In genomic region chr8:57962286-57963110, GRCm38 (mm10) we compare ENCODE assay signal across 9 mouse cellular contexts.
DNase-seq lines count a peak whose midpoint lies in the region; ATAC-seq and TF ChIP-seq lines count a peak whose summit lies in the region.
"Had no signal": no experiment of that assay in that cellular context is flagged by ENCODE, and none has a peak within 500 bp of the region (broad histone marks: within the 10 kb centered on the region; RNA-seq: fewer than 3 reads in every experiment).

No protein-coding gene starts in this region.

- TF ChIP-seq CTCF in gastrocnemius, adult 2 months (IDR thresholded peaks at IDR 0.05) = no peak

- no peaks in the 10 kb centered on the region for H3K9me3 ChIP-seq in limb, embryonic 14.5 days (ENCODE audit: control insufficient read depth, low read length)
- no peaks in the 10 kb centered on the region for H3K9me3 ChIP-seq in limb, embryonic 10.5 days (replicated peaks)
- no peaks in the 10 kb centered on the region for H3K9me3 ChIP-seq in midbrain, embryonic 16.5 days (replicated peaks; ENCODE audit: control insufficient read depth, low read length, poor library complexity, severe bottlenecking)
- H3K9me3 ChIP-seq: limb, embryonic 15.5 days had no signal

- no peaks in the 10 kb centered on the region; the same call in 1 of the 2 replicates for H3K4me1 ChIP-seq in limb, embryonic 14.5 days (ENCODE audit: control insufficient read depth, insufficient read depth, low read length)
- H3K4me1 ChIP-seq in limb, embryonic 10.5 days = peaks cover 21% of the 10 kb centered on the region
- peaks cover 8% of the 10 kb centered on the region for H3K4me1 ChIP-seq in midbrain, embryonic 16.5 days (ENCODE audit: control insufficient read depth, insufficient read depth, low read length)
- H3K4me1 ChIP-seq: limb, embryonic 15.5 days had no signal

- H3K4me3 ChIP-seq in gastrocnemius, adult 2 months = no peak overlapping the region
- no peak overlapping the region for H3K4me3 ChIP-seq in limb, embryonic 14.5 days (replicated peaks; ENCODE audit: low read length)
- H3K4me3 ChIP-seq in limb, embryonic 10.5 days = no peak overlapping the region
- H3K4me3 ChIP-seq in midbrain, embryonic 16.5 days (ENCODE audit: low read depth, low read length) = no peak overlapping the region
- H3K4me3 ChIP-seq: limb, embryonic 15.5 days had no signal

- no peak overlapping the region for H3K4me2 ChIP-seq in limb, embryonic 14.5 days (replicated peaks; ENCODE audit: low read depth, low read length, severe bottlenecking)
- H3K4me2 ChIP-seq in midbrain, embryonic 16.5 days (ENCODE audit: low read length) = no peak overlapping the region
- H3K4me2 ChIP-seq: limb, embryonic 15.5 days had no signal

- DNase-seq in gastrocnemius, adult 2 months = peak; percentile 45
- no peak for DNase-seq in gastrocnemius, adult 18-20 months (ENCODE audit: low spot score)
- DNase-seq in limb, embryonic 14.5 days (ENCODE audit: low spot score) = peak; percentile 40
- no peak for DNase-seq in limb, embryonic 10.5 days (ENCODE audit: low spot score)
- peak; percentile 97 for DNase-seq in cerebellum, adult 9-10 months

- no peak for ATAC-seq in limb, embryonic 14.5 days (ENCODE audit: low FRiP score, low read depth)
- peak; percentile 73 for ATAC-seq in midbrain, embryonic 16.5 days
- ATAC-seq in erythroblast, adult 5-6 weeks (replicated peaks; ENCODE audit: low FRiP score, poor library complexity, severe bottlenecking) = no peak
- no peak for ATAC-seq in activated CD4-positive, CD25-positive, alpha-beta regulatory T cell, adult 4 months

- TF ChIP-seq POLR2A in limb, embryonic 14.5 days (IDR thresholded peaks at IDR 0.05; ENCODE audit: borderline replicate concordance, extremely low read depth, insufficient read depth, insufficient read length) = no peak

- H3K36me3 ChIP-seq in limb, embryonic 14.5 days (ENCODE audit: control insufficient read depth, insufficient read depth, low read length) = no peaks in the 10 kb centered on the region
- no peaks in the 10 kb centered on the region for H3K36me3 ChIP-seq in limb, embryonic 10.5 days
- H3K36me3 ChIP-seq in midbrain, embryonic 16.5 days (ENCODE audit: control insufficient read depth, insufficient read depth, low read length) = no peaks in the 10 kb centered on the region
- H3K36me3 ChIP-seq: limb, embryonic 15.5 days had no signal

- intact Hi-C loops in gastrocnemius, adult 2 months (cut with DNase I) = no loop called here

- 54% methylated on average over 12 of the region's 12 CpGs for WGBS in limb, embryonic 14.5 days
- WGBS in limb, embryonic 10.5 days = 61% methylated on average over 12 of the region's 12 CpGs
- 33% methylated on average over 12 of the region's 12 CpGs for WGBS in midbrain, embryonic 16.5 days

- H3K27ac ChIP-seq in gastrocnemius, adult 2 months = no peak overlapping the region
- no peak overlapping the region for H3K27ac ChIP-seq in limb, embryonic 14.5 days (replicated peaks; ENCODE audit: low read depth, low read length)
- H3K27ac ChIP-seq in limb, embryonic 10.5 days = no peak overlapping the region
- H3K27ac ChIP-seq in midbrain, embryonic 16.5 days (ENCODE audit: low read length) = no peak overlapping the region
- H3K27ac ChIP-seq: limb, embryonic 15.5 days had no signal

- no peaks in the 10 kb centered on the region for H3K27me3 ChIP-seq in limb, embryonic 14.5 days (ENCODE audit: control insufficient read depth, insufficient read depth, low read length)
- H3K27me3 ChIP-seq in limb, embryonic 10.5 days (ENCODE audit: low read depth, poor library complexity, severe bottlenecking) = no peaks in the 10 kb centered on the region
- no peaks in the 10 kb centered on the region for H3K27me3 ChIP-seq in midbrain, embryonic 16.5 days (ENCODE audit: control insufficient read depth, insufficient read depth, low read depth, low read length)
- H3K27me3 ChIP-seq: limb, embryonic 15.5 days had no signal

- no peak overlapping the region for H3K9ac ChIP-seq in limb, embryonic 14.5 days (ENCODE audit: low read depth, low read length, severe bottlenecking)
- H3K9ac ChIP-seq in midbrain, embryonic 16.5 days (ENCODE audit: low read depth, low read length) = no peak overlapping the region
- H3K9ac ChIP-seq: limb, embryonic 15.5 days had no signal

Comparison
In these comparisons a context has a peak if more than half of its experiments do, and no peak if none do; other contexts are left out.
1. DNase-seq: peak in gastrocnemius, adult 2 months (single experiment), limb, embryonic 14.5 days (single experiment) and cerebellum, adult 9-10 months (single experiment); none in gastrocnemius, adult 18-20 months (single experiment) and limb, embryonic 10.5 days (single experiment).